Mouse (Mus musculus) kidney, adult 18-20 months (tissue): ENCODE data around the gene Ptprm.

Experiments
- DNase-seq: peaks from one replicate; pipeline ENCODE4 v3.0.0; 2021

Gene Ptprm

DNA sequence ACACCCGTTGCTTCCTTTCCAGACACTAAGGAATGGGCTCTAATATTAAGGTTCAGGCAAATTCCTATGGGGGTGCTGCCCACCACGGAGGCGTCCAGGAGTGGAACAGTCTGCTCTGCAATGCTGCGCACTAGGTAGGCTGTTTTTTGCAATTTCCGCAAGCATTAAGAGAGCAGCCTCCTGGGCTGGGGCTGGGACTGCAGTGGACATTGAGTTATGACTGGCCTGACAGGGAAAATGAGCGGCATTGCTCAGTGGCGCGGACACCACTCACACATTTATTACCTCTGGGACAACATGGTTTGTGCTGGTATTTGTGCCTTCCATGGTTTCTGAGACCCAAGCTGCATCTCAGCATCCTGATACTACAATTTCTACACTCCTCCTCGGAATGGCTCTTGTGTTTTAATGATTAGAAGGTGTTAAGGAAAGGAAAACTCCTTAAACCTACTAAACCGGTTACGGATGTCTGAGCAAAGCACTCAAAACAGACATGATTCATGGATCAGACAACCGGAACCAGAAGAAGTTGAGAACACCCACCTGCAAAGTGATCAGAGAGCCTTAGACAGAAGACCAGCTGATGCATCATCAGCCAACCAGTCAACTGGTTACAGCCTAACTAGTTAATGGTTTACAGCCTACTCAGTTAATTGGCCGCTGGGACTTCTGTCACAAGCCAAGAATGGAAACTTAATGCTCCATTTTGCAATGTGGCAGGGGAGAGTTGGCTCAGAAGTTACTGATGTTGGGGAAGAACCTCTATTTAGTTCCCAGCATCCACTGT, 76.9 kb downstream of the Ptprm start:
- no peak for DNase-seq

DNA sequence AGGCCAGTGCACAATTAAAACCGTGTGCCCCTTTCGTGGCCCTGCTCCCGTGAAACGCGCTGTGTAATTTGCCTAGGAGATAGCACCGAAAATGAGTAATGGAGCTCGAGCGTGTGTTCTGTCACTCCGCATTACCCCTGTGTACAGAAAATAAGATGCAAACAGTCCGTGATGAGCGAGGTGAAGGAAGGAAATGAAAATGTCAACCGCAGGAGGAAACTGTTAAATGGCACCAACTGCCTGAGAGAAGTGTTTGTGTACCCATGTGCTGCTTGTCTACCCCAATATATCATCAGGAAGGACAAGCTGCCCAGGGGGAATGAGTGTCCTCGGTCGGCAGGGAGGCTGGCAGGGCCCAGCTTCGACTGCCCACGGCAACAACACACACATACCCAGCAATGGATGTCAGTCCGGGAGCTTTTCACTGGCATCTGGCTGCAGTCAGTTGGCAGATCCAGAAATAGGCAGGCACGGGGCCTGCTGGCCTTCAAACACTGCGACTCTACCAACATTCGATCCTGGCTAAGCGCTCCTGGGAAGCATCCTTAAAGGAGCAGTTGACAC, 79.6 kb downstream of the Ptprm start:
- no peak for DNase-seq

DNA sequence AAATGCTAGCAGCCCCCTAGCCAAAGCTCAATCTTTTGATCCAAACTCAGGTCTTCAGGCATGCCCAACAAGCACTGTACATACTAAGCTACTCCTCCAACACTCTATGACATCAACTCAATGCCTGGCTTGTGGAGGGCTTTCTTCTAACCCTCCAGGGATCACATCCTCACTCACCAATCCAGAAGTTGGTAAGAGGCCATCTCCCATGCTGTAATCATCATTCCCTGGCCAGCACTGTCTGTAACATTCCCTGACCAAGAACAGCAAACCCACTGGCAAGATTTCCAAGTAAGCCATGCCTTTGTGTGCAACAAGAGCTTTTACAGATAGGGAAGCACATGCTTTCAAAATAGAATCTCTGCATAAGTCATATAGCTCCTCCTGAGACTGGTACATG, 81.3 kb downstream of the Ptprm start:
- no peak for DNase-seq

DNA sequence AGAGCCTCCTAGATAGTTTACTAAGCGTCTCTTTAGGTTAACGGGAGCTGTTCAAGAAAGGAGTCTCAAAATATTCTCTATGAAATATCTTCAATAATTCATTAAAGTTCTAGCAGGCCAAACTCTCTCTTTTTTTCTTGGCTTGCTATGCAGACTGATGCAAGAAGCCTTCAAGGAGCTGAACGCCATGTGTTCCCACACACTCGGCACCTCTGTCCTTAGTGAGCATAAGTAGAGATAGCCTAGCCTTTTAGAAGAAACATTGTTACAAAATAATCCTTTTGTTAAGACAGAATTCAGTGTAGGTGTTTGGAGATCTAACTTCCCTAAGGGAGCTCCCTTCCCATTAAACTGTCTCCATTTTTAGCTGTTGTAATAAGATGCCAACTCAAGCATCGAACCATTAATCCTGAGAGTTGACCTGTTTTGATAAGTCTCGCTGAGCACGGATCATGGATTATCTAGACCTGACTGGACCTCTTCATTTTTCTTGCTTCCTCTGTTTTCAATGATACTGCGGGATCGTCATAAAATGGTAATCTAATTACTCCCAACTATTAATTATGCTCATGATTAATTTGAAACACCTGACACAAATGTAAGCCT, 85.7 kb downstream of the Ptprm start:
- no peak for DNase-seq

DNA sequence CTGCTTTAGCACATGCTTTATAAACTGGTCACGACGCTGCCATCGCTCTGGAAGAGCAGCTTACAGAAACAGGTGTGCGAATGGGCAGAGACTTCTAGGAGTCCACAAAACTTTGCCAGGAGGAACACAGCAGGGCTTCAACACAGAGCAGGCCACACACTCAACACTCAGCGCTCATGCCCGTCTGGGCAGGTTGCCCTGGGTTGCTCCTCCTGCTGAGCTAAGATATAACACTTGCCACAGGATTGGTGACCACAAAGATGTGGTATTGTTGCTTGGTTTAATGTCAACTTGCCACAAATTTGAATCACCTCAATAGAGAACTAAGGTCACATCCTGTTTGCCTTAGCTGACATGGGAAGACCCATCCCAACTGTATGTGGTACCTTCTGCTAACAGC, 88.0 kb downstream of the Ptprm start:
- no peak for DNase-seq

DNA sequence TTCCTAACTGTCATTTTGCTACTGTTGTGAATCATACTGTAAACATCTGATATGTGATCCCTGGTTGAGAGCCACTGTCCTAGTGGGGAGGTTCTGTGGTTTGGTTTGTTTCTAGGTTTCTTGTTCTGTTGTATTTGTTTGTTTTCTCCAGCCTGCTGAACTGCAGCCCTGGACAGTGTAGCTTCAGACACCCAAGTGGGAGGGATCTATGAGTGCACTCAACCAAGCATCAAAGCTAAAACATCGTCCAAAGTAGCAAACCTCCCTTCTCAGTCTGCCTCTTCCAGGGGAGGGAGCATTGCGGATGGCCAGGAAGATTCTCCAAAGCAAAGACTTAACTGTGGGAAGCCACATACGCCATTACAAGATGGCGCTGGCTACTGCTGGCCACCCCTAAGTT, 88.7 kb downstream of the Ptprm start:
- DNase-seq = no peak

DNA sequence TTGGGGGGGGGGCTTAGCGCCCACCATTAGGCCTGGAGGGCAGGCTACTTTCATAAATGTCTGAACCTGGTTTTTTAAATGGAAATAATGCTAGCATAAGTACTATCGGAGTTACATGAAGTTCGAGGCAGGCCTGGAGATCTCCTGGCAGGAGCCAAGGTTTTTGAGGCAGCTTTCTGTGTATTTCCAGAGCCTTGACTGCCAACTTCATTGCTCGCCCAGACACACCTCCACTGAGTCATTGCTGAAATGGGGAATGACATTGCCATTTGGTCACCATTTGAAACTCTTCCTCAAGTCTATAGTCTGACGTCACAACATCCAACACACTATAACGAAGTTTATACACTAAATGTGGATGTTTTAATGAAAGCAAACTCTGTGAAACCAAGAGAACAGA, 89.5 kb downstream of the Ptprm start:
- no peak for DNase-seq

DNA sequence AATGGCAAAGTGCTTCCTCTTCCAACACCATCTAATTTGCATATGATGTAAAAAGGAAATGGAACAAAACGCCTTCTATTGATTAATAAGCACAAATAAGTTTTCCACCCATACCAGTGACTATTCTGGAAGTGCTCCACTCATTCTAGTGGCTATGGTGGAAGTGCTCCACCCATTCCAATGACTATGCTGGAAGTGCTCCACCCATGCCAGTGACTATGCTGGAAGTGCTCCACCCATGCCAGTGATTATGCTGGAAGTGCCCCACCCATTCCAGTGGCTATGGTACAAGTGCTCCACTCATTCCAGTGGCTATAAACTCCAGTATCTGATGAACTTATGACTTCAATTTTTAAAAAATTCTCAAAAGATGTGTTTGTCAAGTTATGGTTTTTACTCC, 91.2 kb downstream of the Ptprm start:
- no peak for DNase-seq

DNA sequence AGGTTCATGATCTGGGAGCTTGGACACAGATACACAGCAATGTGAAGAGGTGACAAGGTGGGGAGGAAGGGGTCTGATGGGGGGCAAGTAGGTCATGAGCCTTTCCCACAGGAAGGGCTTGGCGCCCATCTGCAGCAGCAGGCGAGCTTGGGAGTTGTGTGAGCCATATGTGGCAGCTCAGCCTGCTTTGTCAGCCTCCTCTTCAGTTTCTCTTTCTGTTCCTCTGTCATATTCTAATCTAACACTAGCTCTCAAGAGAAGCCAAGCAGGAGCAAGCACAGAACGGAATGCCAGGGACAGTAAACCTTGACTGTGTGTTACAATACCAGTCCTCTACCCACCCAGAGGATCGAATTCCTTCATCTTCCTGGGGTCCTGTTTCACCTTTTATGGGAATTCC, 94.2 kb downstream of the Ptprm start:
- DNase-seq = no peak

DNA sequence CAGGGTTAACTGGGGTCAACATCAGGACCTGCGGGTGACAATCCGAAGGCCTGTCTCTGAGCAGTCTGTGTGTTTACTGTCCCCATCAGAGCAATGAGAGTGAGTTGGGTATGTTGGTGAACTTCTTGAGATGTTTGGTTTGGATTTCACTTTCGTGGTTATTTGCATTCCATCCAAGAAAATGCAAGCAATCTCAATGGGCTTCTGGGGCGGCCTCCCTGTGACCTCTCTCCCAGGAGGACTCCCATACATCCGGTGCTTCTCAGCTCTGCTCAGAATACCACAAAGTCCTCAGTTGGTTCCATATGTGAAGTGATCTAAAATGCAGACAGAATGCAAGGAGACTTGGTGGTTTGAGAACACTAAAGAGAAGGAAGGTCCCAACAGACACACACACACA, 96.5 kb downstream of the Ptprm start:
- DNase-seq = no peak

DNA sequence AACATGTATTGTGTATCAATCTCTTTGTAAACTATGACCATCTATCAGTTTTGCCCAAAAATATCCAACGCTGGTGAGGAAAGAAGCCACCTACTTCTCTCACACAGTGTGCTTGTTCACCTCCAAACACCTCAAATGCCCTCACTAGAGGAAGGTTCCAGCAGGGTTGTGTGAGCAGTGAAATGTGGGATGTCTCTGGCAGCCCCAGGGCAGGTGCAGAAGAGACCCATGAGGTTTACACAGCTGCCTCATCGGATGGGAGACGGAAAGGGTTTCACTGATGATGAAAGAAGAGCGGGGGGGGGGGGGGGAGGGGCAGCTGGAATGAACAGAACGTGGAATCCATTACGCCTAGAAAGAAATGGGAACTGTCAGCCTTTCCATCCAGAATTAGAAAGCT, 98.1 kb downstream of the Ptprm start:
- DNase-seq = no peak

DNA sequence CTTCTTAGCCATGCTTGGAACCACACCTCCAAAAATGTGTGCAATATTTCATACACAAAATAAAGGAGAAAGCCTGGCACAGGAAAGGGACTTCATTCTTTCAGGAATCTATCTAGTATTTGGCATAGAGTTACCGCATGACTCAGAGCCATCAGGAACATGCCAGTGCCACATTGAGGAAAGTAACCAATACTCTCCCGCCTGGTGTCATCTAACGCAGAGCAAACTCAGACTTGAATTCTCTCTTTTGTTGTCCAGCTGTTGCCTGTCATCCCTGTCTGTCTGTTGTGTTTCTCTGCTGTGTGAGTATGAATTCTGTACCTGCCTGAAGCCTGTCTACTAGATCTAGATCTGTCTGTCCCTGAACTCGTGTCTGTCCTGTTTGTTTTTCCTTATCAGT, 100.8 kb downstream of the Ptprm start:
- no peak for DNase-seq

DNA sequence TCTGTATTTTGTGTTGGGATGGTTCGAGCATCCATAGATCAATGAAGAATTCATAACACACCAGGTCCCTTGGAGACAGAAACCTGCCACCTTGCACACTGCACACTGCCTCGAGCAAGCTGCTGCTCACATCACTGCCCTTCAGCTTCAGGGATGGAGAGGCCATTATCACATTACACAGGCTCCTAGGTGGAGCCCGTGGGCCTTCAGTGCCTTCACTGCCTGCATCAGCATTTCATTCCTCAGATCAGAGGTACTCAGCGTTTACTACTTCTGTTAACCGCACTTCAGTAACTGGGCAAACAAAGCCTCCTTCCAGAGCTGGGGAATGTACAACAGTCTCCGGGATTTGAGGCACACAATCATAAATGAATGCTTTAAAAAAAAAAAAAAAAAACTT, 101.3 kb downstream of the Ptprm start:
- no peak for DNase-seq

DNA sequence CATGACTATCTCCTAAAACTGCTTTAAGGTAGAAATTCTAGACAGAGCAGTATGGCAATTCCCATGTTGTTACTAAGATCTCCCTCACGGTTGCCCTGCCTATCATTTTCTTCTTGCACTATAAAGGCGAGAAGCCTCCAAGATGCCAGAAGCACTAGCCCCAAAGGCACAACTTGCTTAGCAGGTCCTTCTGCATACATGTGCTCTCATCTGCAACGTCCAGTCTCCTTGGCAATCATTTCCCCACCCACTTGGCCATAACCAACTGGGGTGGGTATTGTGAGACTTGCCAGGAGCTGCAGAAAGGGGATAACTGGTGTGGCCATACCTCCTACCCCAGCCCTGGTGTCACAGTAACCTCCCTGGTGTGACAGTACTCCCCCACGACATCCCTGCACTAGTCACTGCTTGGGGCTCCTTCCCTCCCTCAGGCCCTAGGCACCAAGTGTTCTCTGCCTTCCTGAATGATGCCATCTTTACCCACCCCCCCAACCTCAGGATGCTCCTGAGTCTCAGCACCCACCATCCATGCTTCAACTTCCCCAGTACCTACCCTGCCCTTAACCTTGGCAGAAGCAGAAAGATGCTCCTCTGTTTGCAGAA, 108.9 kb downstream of the Ptprm start:
- no peak for DNase-seq

DNA sequence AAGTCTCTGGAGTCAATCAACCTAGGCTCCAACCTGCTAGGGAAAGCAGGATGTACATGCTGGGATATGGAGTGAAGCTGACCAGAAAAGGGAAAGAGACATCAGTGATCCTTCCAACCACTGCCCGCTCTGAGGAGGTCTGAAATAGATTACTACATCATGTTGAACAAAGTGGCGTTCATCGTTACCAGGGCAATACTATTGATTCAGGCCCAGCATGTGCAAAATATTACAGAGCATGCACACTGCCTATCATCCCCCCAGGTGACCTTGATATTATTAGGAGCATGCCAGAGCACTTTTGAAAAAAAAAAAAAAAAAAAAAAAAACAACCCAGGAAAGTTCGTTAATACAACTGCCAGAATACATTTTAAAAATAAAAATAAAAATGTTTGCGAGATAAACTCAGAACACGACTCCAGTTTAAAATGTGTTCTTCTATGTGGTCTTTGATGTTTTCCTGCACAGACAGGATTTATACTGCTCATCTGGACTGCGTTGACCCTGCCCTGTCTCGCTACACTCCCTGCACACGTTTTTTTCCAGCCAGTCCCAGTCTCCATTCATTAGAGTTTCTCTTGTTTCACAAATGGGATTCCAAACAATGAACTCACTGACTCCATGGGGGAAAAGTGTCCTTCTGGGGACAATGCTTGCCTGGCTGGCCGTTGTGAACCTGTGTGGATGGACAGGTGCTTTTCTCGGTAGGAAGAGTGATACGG, 111.3 kb downstream of the Ptprm start:
- no peak for DNase-seq

DNA sequence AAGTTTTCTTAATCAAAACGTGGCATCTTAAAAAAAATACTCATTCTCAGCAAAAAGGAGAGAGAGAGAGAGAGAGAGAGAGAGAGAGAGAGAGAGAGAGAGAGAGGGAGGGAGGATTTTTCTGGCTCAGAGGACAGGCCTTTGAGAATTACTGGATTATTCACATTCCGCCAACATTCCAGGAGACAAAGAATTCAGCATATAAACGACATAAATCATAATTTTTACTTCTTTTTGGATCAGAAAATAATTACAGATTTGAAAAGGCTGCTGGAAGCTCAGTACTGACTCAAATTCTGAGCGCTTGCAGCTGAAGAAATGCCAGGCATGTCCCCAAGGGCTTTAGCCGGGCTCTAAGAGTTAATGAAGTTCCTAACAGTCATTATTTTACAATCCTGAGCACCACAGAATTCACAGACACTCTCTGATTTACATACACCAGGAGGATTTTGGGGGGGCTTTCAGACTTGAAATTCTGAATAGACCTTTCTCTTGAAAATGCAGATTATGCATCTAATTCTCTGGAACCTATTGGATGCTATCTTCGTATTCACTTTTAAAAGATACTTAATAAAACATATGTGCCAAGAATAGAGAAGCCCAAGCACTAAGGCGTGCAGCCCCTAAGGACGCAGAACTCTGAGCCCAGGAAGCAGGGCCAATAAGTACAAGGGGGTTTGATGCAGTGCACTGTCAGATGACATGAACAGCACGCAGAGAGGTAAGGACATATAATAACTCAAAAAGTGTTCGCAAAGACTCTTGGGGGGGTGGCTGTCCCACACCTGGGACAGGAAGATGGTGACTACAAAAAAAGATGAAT, 112.1 kb downstream of the Ptprm start:
- DNase-seq = no peak

DNA sequence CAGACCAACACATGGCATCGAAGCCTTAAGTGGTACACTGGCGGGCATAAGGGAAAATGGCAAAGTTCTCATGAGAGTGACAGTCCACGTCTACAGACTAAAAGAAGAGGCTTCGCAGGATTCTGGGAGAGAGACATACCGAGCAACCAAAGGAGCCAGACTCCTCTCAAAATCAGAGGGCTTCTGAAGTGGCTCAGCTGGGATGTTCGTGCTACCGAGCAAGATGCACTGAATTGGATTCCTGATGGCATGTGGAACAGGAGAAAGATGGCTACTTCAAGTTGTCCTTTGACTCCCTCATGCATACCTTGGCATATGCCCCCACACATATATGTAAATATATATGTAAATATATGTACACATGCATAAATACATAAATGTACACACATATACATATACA, 115.4 kb downstream of the Ptprm start:
- no peak for DNase-seq

DNA sequence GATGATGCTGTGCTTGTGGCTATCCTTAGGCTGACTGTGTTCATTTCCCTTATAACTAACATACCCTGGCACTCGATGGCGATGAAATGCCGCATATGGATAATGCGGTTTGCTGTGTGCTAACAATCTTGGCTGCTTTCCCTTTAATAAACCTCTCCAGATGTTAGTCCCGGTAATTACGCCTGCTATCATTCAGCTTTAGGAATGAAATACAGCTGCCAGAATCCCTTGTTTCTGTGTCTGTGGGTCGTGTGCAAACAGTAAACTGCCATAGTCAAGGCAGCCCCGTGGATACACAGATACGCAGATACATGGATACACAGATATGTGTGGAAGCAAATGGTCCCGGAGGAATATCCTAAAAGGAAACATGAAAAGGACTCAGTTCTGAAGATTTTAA, 116.8 kb downstream of the Ptprm start:
- no peak for DNase-seq

DNA sequence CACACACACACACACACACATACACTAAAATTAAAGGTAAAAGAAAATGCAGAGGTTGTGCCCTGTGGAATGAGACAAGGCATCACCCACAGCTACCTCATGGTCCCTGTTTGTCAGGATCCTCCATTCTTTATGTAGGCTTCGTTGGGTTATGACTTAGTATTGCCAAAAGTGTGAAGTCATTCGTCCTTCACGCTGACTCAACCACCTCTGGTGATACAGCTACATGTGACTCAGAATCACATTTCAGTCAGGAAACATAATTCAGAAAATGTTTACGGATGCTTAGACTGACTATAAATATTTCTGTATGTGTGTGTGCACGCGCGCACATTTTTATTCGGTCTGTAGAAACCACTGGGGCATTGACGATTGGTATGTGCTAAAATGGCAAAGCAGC, 121.2 kb downstream of the Ptprm start:
- no peak for DNase-seq

DNA sequence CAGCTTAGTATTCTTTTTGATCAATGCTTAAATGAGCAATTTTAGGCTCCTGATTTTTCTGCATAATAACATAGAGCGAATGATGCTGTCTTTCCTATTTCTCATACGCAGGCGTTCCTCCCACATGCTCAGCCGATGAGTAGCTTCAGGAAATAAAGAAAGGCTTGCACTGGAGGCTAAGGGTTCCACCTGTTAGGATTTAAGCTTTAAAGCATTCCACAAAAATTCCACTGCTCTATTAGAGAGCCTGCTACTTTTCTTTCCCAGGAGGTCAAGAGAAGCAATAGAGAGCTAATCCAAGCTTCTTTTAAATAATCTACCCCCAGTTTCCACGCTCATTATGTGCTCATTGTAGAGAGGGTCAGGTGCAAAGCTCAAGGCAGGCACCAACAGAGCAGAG, 127.3 kb downstream of the Ptprm start:
- no peak for DNase-seq

DNA sequence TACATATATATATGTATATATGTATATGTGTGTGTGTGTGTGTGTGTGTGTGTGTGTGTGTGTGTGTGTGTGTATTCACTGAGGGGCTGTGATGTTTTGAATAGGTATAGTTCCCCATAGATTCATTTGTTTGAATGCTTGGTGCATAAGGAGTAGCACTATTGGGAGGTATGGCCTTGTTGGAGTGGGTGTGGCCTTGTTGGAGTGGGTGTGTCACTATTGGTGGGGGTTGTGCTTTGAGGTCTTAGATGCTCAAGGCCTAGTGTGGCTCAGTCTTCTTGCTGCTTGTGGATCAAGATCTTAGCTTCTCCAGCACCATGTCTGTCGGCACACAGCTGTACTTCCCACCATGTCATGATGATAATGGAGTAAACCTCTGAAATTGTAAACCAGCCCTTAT, 138.9 kb downstream of the Ptprm start:
- no peak for DNase-seq

DNA sequence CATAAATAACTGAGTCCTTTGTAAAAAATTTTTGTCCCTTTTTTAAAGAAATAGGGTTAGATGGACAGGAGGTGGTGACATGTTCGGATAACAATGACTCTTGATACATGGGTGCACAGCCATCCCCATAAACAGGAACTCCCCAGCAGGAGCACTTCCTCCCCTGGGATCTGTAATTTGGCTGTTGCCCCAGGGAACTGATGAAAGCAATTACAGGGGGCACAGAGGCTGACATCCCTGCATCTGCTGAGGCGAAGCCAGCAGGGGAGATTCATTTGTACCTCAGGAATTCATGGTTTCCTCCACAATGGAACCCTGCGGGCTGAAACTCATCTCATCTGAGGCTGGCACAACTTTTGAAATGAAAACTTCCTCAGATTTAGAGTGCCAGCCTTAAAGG, 140.5 kb downstream of the Ptprm start:
- peak; percentile 33 for DNase-seq
